Mouse (Mus musculus) kidney, postnatal 36 days (tissue): ENCODE measurements around the gene Ggps1.
"Not testable (repeated sequence)": the region's sequence is repeated elsewhere in the genome, so short reads cannot be mapped to it uniquely, and the experiment has no call there.

ENCODE experiments used
- DNase-seq, 2 experiments: peaks; one replicate each; pipeline ENCODE4 v3.0.0; 2021 to 2022; ENCODE audit warnings: mixed read lengths in 2 of 2

Gene Ggps1

GRCm38 (mm10) chr13:14035875-14036630 lies 27.2 kb downstream of the Ggps1 start:
- DNase-seq, result no peak

GRCm38 (mm10) chr13:14035352-14035751 lies 27.9 kb downstream of the Ggps1 start:
- DNase-seq, result not testable (repeated sequence)

- no peak for DNase-seq
Measured at GRCm38 (mm10) chr13:14034073-14034348, 29.3 kb downstream of the Ggps1 start.

- no peak for DNase-seq
Measured at GRCm38 (mm10) chr13:14033309-14034072, 29.8 kb downstream of the Ggps1 start.

GRCm38 (mm10) chr13:14026154-14026820 lies 37.0 kb downstream of the Ggps1 start:
- no peak for DNase-seq

GRCm38 (mm10) chr13:14025554-14025953 lies 37.7 kb downstream of the Ggps1 start:
- no peak for DNase-seq

GRCm38 (mm10) chr13:14021417-14021816 lies 41.9 kb downstream of the Ggps1 start:
- not testable (repeated sequence) for DNase-seq

GRCm38 (mm10) chr13:14018852-14019251 lies 44.4 kb downstream of the Ggps1 start:
- DNase-seq, result no peak

GRCm38 (mm10) chr13:14018283-14018682 lies 45.0 kb downstream of the Ggps1 start:
- DNase-seq, result no peak

- DNase-seq, result no peak
Measured at GRCm38 (mm10) chr13:14015609-14016008, 47.7 kb downstream of the Ggps1 start.

- no peak for DNase-seq
Measured at GRCm38 (mm10) chr13:14014540-14014939, 48.7 kb downstream of the Ggps1 start.

GRCm38 (mm10) chr13:14014001-14014400 lies 49.3 kb downstream of the Ggps1 start:
- DNase-seq, result no peak

- no peak for DNase-seq
Measured at GRCm38 (mm10) chr13:14011454-14011995, 51.8 kb downstream of the Ggps1 start.

GRCm38 (mm10) chr13:14006056-14006455 lies 57.2 kb downstream of the Ggps1 start:
- no peak for DNase-seq

GRCm38 (mm10) chr13:14004999-14005398 lies 58.3 kb downstream of the Ggps1 start:
- no peak for DNase-seq

GRCm38 (mm10) chr13:14004086-14004485 lies 59.2 kb downstream of the Ggps1 start:
- no peak for DNase-seq

GRCm38 (mm10) chr13:14002706-14003105 lies 60.6 kb downstream of the Ggps1 start:
- no peak for DNase-seq
